Mouse (Mus musculus): ENCODE data around the gene Thra.
"Not testable (repeated sequence)": the region's sequence is repeated elsewhere in the genome, so short reads cannot be mapped to it uniquely, and the experiment has no call there.

Thra gene

GRCm38 (mm10) chr11:98740393-98741050 is at the start of gene Thra:
Thra (plus strand) TSS chr11:98740638.
- peak; percentile 36 for DNase-seq (ENCODE audit: low spot score)

DNA sequence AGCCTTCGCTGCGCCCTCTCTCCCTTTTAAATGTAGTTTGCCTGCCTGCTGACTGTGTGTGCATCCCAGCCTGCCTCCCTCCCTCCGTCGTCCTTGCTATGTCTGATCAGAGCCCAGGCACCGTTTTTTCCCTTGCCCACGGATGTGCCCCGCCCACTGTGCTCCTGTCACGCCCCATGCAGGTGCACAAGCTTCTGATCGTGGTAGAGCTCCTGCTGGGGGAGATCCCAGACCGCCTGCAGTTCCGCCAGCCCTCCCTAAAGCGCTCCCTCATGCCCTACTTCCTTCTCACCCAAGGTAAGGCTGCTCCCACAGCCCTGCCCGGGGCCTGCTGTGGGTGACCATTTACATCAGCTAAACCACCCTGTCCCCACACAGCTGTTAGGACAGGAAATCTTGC is 47.2 kb upstream of the Thra start:
- DNase-seq (ENCODE audit: low spot score), result no peak

- DNase-seq (ENCODE audit: low spot score), result no peak
These were observed 46.7 kb upstream of the Thra start for GRCm38 (mm10) chr11:98693746-98694145.

DNA sequence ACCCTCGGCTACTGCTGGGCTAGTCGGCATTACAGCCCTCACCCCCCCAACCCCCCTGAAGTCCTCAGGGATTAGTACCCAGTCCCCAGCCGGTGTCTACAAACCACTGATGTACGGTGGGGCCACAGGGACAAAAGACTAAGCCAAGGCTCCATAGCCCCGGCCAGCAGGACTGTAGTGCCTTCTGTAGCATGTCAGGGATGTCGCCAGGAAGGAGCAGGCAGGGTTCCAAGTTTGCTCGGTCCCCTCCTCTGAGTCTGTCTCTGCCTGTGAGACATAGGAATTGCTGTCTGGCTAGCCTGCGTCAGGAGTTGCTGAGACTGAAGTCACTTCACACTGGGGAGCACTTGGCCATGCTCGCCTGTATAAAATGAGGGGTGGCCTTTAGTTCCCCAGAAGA is 46.1 kb upstream of the Thra start:
- DNase-seq (ENCODE audit: low spot score), result no peak

- no peak for DNase-seq (ENCODE audit: low spot score)
These were observed 45.0 kb upstream of the Thra start for GRCm38 (mm10) chr11:98695408-98695807.

DNA sequence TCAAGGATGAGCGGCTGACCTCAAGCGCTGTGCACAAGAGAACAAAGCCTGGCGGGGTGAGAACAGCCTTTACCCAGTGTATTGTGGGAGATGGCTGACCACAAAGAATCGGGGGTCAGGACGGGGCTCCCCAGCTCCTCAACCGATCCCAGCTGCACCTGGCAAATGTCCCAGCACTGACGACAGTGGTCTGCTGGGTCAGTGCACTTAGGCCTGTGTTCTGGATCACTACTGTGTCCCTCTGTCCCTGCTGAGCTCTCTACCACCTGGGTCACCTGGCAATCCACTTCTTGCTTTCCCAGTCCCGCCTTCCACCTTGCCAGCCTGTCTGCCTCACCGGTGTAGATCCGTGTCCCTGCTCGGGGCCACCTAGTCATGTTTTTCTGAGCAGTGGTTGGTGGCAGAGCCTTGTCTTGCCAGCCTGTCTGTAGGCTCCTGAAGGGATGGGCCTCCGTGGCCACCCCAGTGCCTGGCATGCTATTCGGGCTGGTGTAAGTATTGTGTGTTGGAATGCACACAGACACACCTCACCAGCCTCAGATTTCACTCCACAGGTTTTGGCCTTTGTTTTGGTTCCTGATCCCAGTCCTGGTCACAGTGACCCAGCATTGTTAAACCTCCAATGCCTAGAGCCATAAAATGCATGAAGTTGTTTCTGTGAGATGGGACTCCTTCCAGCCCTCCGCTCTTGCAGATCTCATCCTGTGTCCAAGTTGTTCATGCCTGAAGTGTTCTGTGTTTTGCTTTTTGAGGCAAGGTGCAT is 43.8 kb upstream of the Thra start:
- no peak for DNase-seq (ENCODE audit: low spot score)

DNA sequence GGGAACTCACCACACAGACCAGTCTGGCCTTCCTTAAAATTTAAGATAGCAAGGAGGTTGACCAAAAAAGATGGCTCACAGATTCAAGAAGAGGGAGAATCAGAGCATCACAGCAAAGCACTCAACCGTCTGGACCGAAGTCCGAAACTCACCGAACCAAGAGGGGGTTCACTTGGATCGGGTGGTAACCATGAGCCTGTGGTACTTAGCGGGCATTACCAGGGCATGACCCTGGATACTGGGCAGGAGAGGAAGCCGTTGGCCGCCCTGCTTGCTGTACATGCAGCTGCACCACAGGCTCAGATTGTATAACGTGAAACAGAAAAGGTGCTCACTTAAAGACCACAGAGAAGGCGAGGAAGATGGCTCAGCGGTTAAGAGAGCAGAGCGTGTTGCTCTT is 43.2 kb upstream of the Thra start:
- DNase-seq (ENCODE audit: low spot score), result no peak

DNA sequence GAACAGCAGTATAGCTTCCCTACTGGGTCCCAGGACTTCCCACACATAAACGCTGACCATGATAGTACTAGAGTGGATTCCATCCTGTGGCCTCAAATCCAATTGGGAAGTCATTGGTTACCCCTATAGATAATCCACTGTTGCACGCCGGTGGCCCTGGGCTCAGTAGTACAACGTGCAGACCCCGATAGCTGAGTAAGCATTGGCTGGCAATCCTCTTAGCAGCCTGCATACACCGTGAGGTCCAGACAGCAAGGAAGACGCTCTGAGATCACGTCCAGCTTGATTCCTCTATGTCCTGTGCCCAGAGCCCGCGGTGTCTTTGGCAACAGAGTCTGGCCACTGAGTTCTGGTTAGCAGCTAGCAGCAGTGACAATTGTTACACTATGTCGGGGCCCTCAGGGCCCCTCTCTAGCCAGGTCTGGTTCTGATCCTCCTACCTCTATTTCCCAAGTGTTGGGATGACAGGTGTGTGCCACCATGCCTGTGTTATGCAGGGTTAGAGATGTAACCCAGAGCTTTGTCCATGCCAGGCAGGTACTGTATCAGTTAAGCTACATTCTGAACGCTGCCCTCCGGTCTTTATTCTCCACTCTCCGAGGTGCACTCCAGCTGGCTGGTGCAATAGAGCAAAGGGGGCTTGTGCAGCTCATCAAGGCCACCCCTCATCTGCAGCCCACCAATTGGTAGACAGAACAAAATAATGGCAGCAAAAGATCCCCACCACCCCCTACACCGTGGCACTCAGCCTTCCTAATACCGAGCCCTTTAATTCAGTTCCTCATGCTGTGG is 41.4 kb upstream of the Thra start:
- no peak for DNase-seq (ENCODE audit: low spot score)

DNA sequence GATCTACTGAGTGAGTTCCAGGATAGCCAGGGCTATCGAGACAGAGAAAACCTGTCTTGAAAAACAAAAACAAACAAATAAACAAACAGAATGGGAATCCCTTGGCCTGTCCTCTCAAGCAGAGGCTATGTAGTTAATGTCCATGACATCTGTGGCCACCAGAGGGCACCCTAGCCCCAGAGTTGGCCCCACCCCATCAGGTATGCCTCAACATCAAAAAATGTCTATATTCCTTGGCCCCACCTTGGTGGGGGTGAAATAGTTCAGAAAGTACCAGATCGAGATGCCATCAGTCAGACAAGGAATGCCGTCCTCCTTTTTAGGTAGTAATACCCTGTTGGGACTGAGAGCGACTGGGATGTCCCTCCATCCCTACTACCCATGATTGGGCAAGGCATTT is 40.5 kb upstream of the Thra start:
- DNase-seq (ENCODE audit: low spot score), result peak; percentile 60

GRCm38 (mm10) chr11:98701213-98701670 is 39.2 kb upstream of the Thra start, which contains the start of gene Csf3:
Csf3 (plus strand) TSS chr11:98701263.
- no peak for DNase-seq (ENCODE audit: low spot score)

- no peak for DNase-seq (ENCODE audit: low spot score)
These were observed 38.1 kb upstream of the Thra start for GRCm38 (mm10) chr11:98702323-98702722.

GRCm38 (mm10) chr11:98705021-98705420 is 35.4 kb upstream of the Thra start:
- no peak for DNase-seq (ENCODE audit: low spot score)

DNA sequence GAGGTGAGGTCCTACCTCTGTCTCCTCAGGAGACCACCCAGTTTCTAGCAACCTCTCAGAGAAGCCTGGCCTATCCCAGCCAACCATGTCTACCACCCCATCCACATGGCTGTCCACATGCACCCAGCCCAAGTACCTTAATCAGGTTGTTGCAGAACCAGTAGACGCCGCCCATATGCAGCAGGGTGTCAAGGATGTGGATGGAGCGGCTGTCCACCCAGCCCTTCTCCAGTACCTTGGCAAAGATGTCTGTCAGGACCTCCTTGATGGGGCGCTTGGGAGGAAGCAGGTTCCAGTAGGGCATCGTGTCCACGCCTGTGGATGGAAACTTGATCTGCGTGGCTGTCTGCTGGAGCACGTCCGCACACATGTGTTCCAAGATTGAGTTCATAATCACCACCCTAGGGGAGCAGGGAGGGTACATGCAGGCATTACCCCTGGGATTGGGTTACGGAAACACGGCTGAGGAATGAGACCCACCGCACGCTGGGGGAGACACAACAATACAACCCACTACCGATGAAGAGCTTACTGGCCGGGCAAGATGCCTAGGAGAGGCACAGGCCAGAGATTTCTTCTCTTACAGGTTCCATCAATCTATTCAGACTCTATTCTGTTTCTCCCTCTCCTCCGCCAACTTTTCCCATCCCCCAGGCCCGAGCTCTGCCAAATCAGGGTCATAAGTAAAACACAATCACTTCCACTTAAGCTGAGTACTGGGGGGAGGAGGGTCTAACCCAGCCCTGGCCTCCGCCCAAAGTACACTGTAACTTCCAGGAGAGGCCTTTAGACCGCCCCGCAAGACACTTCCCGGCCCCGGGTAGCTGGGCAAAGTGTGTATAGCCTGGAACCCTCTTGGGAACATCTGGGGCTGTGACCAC is 32.8 kb upstream of the Thra start:
- no peak for DNase-seq (ENCODE audit: low spot score)

GRCm38 (mm10) chr11:98708282-98708956 is 32.0 kb upstream of the Thra start:
- no peak for DNase-seq (ENCODE audit: low spot score)

GRCm38 (mm10) chr11:98709001-98709741 is 31.3 kb upstream of the Thra start:
- no peak for DNase-seq (ENCODE audit: low spot score)

DNA sequence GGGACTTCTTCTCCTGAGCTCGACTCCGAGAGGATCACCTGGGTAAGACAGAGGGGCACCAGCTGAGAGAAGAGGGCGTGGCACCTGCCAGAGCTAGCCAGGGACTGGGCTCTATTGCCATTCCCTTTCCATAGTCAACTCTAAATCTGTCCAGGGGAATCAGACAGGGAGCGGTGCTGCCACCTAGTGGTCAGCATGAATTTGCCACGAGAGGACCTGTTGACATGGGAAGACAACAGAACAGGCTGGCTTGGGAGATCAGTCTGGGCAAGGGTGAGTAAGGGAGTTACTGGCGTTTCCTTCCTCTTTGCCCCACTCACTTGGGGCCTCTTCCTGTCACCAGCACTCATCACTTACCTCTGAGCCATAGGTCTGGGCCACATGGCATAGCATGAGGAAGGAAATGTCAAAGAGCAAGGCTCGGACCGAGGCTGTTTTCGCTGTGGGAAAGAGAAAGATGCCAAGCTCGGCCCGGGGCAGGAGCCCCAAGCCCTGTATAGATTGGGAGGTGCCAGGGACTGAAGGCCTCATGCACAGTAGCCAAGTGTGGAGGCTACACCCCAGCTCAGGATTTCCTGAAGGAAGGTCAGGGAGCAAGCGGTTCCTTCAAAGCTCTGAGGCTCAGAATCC is 29.9 kb upstream of the Thra start:
- DNase-seq (ENCODE audit: low spot score), result peak; percentile 68

DNA sequence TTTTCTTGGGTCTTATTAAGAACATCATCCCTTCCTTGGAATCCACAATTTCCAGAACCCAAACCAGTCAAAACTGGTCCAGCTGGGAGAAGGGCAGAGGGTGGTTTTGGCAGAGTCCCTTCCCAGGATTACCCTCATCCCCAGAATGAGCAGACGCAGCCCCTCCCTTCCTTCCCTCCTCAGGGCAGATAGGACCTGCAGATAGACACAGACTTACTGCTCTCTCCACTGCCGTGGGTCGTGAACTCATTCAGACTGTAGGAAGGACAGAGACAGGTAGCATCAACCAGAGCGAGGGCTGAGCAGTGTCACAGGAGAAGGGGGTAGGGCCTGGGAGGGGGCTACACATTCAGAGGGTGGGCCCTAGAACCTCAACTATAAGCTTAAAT is 29.4 kb upstream of the Thra start:
- DNase-seq (ENCODE audit: low spot score), result no peak

- not testable (repeated sequence) for DNase-seq (ENCODE audit: low spot score)
These were observed 28.4 kb upstream of the Thra start for GRCm38 (mm10) chr11:98712009-98712408.

- no peak for DNase-seq (ENCODE audit: low spot score)
These were observed 26.7 kb upstream of the Thra start for GRCm38 (mm10) chr11:98713703-98714102.

DNA sequence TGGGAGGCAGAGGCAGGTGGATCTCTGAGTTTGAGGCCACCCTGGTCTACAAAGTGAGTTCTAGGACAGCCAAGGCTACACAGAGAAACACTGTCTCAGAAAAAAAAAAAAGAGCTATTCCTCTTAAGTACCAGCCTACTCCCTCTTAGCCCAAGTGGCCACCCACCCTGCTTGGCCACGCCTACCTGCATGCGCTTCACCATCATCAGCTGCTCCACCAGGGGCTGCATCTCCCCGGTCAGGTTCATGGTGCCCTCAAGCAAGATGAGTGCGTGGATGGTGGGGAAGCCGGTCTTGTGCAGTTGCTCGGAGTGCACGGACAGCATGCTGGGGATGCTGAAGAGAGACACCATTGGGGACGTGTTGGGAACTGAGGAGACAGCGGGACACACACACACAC is 24.5 kb upstream of the Thra start:
- no peak for DNase-seq (ENCODE audit: low spot score)
